Mouse (Mus musculus) CD8-positive naive resting alpha-beta T cell, adult 2 months (primary cell): ENCODE data around the gene Aldh3a1.

Source experiments
- DNase-seq, 2 experiments: peaks; one replicate each; pipeline ENCODE4 v3.0.0; 2022; ENCODE audit warnings: low read depth in 2 of 2, low spot score in 2 of 2

Aldh3a1 gene

GRCm38 (mm10) chr11:61234174-61234573 lies 26.8 kb downstream of the Aldh3a1 start:
- DNase-seq: no peak

GRCm38 (mm10) chr11:61236015-61236414 lies 28.7 kb downstream of the Aldh3a1 start:
- no peak for DNase-seq

- DNase-seq: no peak
These were observed 37.1 kb downstream of the Aldh3a1 start for GRCm38 (mm10) chr11:61244406-61244805.

GRCm38 (mm10) chr11:61251741-61252140 lies 44.4 kb downstream of the Aldh3a1 start:
- no peak for DNase-seq

- no peak for DNase-seq
These were observed 45.5 kb downstream of the Aldh3a1 start for GRCm38 (mm10) chr11:61252807-61253206.

- no peak for DNase-seq
These were observed 51.8 kb downstream of the Aldh3a1 start for GRCm38 (mm10) chr11:61259106-61259505.

- no peak for DNase-seq
These were observed 55.2 kb downstream of the Aldh3a1 start for GRCm38 (mm10) chr11:61262516-61262915.

GRCm38 (mm10) chr11:61263841-61264240 lies 56.5 kb downstream of the Aldh3a1 start:
- DNase-seq: no peak

GRCm38 (mm10) chr11:61266551-61267533 lies 59.5 kb downstream of the Aldh3a1 start, which contains the start of gene Aldh3a2:
Gene Aldh3a2 (minus strand): TSS chr11:61267464.
- DNase-seq: peak; percentile 92 to 94
